Mouse (Mus musculus): ENCODE results near the gene Atr.
"Not testable (repeated sequence)": the region's sequence is repeated elsewhere in the genome, so short reads cannot be mapped to it uniquely, and the experiment has no call there.

Atr gene

DNA sequence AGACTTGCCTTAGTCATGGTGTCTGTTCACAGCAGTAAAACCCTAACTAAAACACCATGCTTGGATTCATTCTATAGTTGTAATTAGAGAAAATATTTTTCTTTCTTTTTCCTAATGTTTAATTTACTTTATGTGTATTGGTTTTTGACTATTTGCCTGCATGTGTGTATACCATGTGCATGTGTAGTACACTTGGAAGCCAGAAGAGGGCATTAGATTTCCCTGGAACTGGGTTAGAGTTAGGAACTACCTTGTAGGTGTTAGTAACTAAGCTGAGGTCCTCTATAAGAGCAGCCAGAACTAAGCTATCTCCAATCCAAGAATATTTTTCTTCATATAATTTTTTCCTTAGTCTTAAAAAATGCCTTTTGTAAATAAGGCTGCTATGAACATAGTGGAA lies 75.5 kb downstream of the Atr start:
- DNase-seq (ENCODE audit: low spot score) = no peak

DNA sequence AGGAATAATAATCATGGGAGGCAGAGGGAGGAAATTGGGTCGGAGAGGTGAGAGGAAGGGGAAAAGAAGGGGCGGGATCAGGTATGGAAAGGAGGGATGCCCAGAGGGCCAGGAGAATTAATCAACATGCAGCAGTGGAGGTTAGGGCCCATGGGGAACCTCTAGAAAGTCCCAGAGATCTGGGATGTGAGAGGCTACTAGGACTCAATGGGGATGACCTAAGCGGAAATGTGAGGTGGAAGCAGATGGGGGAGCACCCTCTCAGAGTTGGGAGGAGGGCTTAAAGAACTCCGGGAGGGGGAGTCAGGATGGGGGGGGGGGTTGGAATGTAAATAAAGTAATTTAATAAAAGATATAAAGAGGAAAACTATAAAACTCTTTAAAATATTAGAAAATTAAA lies 96.3 kb downstream of the Atr start:
- no peak for DNase-seq (ENCODE audit: low spot score)

DNA sequence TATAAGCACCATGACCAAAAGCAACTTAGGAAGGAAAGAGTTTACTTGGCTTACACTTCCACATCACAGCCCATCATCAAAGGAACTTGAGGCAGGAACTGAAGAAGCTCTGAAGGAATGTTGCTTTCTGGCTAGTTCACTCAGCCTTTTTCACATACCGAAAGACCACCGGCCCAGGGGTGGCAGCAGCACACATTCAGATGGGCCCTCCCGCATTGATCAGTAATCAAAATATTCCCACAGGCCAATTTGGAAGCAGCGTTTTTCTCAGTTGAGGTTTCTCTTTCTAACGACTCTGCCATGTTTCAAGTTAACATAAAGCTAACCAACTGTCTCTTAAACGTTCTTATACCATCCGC lies 96.8 kb downstream of the Atr start:
- no peak for DNase-seq (ENCODE audit: low spot score)

DNA sequence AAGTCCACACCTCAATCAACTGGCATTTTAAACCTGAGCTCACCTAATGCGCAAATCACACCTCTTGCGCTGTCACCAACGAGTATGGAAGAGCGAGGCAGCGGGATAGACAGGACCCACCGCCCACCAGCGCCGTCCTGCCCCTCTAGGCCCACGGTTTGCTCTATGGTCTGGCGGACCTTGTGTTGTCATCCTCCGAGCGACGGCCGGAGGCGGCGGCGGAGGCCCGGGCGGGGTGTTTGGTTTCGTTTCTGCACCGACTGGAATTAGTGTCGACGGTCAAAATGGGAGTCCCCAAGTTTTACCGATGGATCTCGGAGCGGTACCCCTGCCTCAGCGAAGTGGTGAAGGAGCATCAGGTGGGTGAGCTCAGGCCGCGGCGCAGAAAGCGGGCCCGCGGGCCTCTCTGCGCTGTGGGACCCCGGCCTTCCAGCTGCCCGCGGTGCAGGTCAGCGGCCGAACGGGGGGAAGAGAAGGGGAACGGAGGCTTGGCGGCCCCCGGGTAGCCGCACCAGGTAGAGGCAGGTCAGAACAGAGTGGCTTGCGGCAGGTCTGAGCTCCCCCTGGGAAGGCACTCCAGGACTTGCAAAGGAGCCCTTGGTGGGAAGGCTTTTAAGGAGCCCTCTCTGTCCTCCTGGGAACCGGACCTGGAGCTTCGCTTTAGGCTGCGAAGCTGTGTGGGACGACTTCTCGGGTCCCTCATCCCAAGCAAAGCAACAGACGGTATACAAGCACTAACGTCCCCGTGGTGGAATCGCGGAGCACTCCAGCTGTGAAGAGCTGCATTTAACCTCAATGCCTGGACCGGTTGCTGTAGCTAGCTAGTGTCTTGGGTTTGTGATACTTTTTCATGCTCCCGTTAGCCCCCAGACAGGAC lies 97.4 kb downstream of the Atr start, which contains the start of gene Xrn1:
Xrn1 (plus strand) TSS at position 176 of the 877 bp plus-strand sequence.
- DNase-seq (ENCODE audit: low spot score) = peak; percentile 92

DNA sequence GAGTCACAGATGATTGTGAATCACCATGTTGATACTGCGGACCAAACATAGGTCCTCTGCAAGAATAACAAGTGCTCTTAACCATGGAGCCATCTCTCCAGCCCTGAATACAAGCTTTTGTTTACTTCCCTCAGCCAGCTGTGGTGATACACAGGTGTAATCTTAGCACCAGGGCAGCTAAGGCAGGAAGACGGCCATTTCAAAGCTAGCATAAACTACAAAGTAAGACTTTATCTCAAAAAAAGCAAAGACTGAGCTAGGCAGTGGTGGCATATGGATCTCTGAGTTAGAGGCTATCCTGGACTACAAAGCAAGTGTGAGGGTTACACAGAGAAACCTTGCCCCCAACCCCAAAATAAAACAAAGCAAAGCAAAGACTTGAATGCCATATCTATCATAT lies 100.2 kb downstream of the Atr start:
- DNase-seq (ENCODE audit: low spot score) = no peak

DNA sequence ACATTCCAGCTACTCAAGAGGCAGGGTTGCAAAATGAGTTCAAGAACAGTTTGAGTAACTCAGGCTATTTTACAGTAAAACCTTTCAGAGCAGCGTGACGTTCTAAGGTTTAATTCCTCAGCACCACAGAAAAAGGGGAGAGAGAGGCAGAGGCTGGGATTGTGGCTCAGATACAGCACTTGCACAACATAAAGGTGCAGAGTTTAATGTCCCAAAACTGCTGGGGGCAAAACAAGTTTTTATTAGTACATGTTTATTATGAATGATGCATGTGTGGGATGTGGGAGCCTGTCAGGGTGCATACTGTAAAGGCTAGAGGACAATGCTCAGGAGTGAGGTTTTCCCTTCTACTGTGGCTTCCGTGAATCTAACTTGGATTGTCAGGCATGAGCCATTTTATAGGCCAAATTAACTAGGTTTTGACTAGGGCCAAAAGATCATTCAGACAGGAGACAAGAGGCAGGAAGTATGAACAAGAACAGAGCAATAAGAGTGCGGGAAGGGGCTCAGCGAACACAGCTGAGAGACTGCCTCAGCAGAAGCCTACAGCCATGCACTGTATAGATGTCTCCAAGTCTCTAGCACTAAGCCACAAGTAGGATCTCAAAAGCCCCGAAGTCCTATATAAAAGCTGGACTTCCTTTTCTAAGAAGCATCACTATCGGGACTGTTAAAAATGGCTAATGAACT lies 100.8 kb downstream of the Atr start:
- DNase-seq (ENCODE audit: low spot score) = no peak

DNA sequence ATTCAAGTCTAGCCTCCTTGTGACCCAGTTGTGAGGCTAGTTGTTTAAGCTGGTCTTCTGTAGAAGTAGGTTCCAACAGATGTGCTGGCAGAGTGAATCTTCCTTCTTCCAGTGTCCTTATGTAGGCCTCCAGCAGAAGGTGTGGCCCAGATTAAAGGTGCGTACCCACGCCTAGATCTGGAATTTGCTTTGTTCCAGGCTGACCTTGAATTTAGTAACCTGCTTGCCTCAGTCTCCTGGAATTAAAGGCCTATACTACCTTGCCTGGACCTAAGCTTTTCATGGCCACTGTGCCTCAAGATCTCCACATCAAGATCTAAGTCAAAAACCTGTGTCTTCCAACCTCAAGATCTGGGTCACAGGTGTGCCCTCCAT lies 101.3 kb downstream of the Atr start:
- not testable (repeated sequence) for DNase-seq (ENCODE audit: low spot score)

DNA sequence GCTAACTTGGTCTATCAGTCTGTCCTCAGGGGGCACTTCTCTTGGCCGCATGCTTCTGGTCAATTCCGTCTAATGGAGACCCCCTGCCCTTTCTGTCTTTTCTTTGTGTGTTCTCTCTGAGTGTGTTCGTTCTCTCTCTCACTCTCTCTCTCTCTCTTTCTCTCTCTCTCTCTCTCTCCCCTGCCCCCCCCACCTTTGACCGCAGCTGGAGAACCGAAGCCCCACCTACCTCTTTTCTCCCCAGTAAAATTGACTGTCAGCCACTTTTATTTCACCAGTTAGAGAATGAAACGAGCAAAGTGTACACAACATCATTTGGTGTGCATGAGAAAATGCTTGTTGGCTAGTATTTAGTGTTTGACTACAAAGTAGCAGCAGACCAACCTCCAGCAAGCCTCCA lies 101.8 kb downstream of the Atr start:
- DNase-seq (ENCODE audit: low spot score) = no peak

DNA sequence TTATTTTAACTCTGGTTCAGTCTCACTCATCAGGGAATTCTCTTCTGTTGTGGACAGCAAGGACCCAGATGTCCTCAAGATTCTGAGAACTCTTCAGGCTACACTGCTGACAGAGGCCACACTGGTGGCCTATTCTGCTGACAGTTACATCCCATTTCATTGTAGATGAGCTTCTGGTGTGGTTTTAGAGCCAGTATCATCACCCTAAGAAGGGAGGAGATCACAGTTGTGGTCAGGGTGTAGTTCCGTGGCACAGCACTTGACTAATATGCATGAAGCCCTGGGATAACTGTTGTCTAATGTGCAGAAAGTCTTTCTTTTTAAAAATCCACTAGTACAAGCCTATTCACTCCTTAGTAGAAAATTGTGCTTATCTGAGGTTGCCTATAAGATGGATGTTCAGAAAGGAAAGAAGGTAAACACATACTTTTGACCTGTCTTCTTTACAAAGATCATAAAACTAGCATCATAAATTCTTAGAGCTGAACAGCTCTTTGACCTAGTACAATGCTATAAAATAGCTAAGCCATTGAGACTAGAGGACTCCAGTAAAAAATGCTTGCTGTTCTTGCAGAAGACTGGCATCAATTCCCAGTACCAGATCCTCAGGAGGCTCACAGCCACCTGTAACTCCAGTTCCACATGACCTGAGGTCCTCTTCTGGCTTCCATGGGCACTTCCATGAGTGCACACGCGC lies 102.5 kb downstream of the Atr start:
- DNase-seq (ENCODE audit: low spot score) = no peak

DNA sequence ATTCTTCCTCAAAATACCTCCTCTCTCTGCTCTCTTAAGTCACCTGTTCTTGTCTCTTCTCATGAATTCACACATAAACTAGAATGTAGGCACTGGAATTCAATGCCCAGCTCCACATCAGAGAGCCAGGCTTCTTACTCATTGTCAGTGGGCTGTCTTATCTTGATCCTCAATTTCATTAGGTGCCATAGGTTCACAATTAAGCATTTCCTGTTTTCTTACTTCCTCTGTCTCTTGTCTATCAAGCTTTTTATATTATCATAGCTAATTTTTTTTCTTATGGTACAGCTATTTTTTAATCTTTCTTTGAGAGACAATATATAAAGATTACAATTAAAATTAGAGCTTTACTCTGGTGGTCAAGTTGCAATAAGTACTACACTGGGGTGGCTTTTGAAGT lies 103.7 kb downstream of the Atr start:
- no peak for DNase-seq (ENCODE audit: low spot score)

DNA sequence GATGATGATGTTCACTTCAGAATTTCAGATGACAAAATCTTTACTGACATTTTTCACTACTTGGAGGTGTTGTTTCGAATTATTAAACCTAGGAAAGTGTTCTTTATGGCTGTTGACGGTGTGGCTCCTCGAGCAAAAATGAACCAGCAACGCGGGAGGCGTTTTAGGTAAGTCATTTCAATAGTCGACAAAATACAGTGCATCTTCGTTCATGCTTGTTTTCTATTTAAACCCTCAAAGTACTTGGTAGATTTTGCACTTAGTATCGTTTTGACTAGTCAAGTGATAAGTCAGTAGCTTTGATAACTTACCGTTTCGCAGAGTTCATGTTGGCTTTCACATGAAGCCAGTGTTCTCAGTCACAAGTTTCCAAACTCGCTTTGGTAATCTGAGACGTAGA lies 106.6 kb downstream of the Atr start:
- no peak for DNase-seq (ENCODE audit: low spot score)

DNA sequence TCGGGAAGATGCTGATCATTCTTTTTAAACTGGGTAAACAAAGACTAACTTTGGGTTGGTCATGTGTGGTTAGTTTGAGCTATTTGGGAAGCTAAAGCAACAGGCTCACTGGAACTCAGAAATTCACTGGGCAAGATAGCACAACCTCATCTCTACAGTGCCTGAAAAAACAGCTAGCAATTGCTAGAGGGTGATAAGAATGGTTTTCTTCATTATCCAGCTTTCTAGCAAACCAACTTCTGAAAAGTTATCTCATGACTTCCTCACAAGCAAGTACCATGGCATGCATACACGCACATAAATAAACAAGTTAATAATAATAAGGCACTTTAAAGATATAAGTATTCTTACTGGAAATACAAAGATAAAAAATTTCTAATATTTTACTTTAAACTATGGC lies 120.9 kb downstream of the Atr start:
- no peak for DNase-seq (ENCODE audit: low spot score)

DNA sequence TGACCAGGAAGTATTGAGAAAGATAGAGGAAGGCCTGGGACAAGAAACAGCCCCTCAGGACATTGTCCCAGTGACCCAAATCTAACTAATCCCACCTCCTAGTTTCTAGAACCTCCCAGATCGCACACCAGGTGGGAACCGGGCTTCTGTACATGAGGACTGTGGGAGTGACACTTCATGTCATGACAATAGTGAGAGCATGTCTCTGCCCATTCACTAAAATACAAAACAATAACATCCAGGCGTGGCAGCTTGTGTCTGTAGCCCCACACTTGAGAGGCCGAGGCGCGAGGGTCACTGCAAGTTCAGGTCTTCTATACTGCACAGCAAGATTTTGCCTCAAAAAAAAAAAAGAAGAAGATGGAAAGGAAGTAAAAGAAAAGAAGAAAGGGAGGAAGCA lies 122.5 kb downstream of the Atr start:
- no peak for DNase-seq (ENCODE audit: low spot score)

DNA sequence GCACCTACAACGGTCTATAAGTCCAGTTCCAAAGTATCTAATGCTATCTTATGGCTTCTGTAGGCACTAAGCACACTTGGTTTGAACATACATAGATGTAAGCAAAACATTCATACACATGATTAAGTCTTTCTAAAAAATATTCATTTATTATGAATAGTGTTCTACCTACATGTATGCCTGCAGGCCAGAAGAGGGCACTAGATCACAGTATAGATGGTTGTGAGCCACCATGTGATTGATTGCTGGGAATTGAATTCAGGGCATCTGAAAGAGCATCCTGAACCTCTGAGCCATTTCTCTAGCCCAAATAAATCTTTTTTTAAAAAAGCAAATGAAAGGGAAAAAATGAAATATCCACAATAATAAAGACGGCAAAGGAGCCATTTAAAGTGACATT lies 134.9 kb downstream of the Atr start:
- DNase-seq (ENCODE audit: low spot score) = peak; percentile 2
